Mouse (Mus musculus): Measurements from ENCODE around the gene Hspb6. TPM values are rescaled to one million over a fixed set of nuclear protein-coding genes. Genes with fewer than 3 reads are reported as not detected.

Gene Hspb6
- total and polyA plus RNA-seq, 3 experiments, result 0.79 to 6.0 (median 2.3) TPM

DNA sequence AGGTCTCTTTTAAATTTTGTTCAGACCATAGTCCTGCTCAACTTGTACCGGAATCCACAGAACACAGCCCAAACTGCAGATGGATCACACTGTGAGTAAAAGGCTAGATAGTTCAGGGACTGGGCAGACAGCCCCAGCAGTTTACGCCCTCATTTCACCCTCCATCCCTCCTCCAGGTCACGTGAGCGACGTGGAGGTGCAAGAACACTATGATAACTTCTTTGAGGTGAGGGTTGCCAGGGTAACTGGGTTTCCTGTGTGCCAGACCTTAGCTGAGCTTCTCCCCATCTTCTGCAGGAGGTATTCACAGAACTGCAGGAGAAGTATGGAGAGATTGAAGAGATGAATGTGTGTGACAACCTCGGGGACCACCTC is 11.9 kb downstream of the Hspb6 start:
- Histone ChIP-seq H3K4me1 (ENCODE audit: control insufficient read depth in 1 of 2, insufficient read depth in 2 of 2) (peaks cover 7 to 22% of the 10 kb centered on the region in 2 experiments; a peak in 3 of 4 replicates), H3K27ac (ENCODE audit: insufficient read depth, low read depth) (no peak overlapping the region), H3K9ac (ENCODE audit: insufficient read depth, low read depth) (peak overlapping the region; percentile 45; the same call in 1 of the 2 replicates), H3K36me3 (replicated peaks in 1 of 2; ENCODE audit: control insufficient read depth in 1 of 2, insufficient read depth in 1 of 2, low read length in 1 of 2) (peaks cover 34 to 53% of the 10 kb centered on the region in 2 experiments), H3K4me2 (ENCODE audit: insufficient read depth, low read depth, poor library complexity, severe bottlenecking) (peak overlapping the region; percentile 71), H3K27me3 (replicated peaks) (no peaks in the 10 kb centered on the region), H3K4me3 (replicated peaks in 1 of 3; ENCODE audit: low read depth in 2 of 3, low read length in 2 of 3, poor library complexity in 1 of 3) (peak overlapping the region; percentile 85 to 100 (median 90)), H3K9me3 (replicated peaks; ENCODE audit: low read length) (no peaks in the 10 kb centered on the region), H3K79me2 (replicated peaks; ENCODE audit: control insufficient read depth, extremely low read depth, insufficient read depth, poor library complexity, severe bottlenecking) (peaks cover 16% of the 10 kb centered on the region)
- no peak for TF ChIP-seq RAD21 (IDR thresholded peaks at IDR 0.05; ENCODE audit: low read depth, low read length)
- TF ChIP-seq SMC3 (IDR thresholded peaks at IDR 0.05; ENCODE audit: low read depth, low read length), result no peak
- no peak for TF ChIP-seq CTCF (conservative IDR thresholded peaks at IDR 0.05 in 1 of 2, IDR thresholded peaks at IDR 0.05 in 1 of 2; ENCODE audit: low read depth in 2 of 2, low read length in 2 of 2)
- TF ChIP-seq JUND (conservative IDR thresholded peaks at IDR 0.05; ENCODE audit: low read depth, low read length), result no peak
- no peak for TF ChIP-seq USF2 (conservative IDR thresholded peaks at IDR 0.05; ENCODE audit: low read depth, low read length)
- no peak for TF ChIP-seq NRF1 (IDR thresholded peaks at IDR 0.05; ENCODE audit: low read depth, low read length)
- TF ChIP-seq MEF2A (IDR thresholded peaks at IDR 0.05; ENCODE audit: borderline replicate concordance, low read depth, low read length), result no peak
- TF ChIP-seq CHD1 (IDR thresholded peaks at IDR 0.05; ENCODE audit: low read depth, low read length), result no peak
- no peak for TF ChIP-seq ZKSCAN1 (IDR thresholded peaks at IDR 0.05; ENCODE audit: borderline replicate concordance, low read depth, low read length)
- TF ChIP-seq ZC3H11A (IDR thresholded peaks at IDR 0.05; ENCODE audit: low read depth, low read length), result no peak
- no peak for TF ChIP-seq PAX5 (IDR thresholded peaks at IDR 0.05; ENCODE audit: low read length)
- no peak for TF ChIP-seq BHLHE40 (IDR thresholded peaks at IDR 0.05; ENCODE audit: low read depth, low read length)
- dilution Hi-C loops (cut with MboI; ENCODE audit: extremely low pct_ligation_motif_present, extremely low pct_unique_long_range_greater_than_20kb, low sequenced_read_pairs) (no loop called here), in situ Hi-C loops (cut with MboI; ENCODE audit: low pct_ligation_motif_present, low pct_unique_long_range_greater_than_20kb, low sequenced_read_pairs) (no loop called here)
- no peak for DNase-seq (ENCODE audit: extremely low read depth)

GRCm38 (mm10) chr7:30564970-30565571 is 13.1 kb downstream of the Hspb6 start, which contains the start of gene Igflr1:
Igflr1 (plus strand) TSS chr7:30565427.
- Histone ChIP-seq H3K4me2 (ENCODE audit: insufficient read depth, low read depth, poor library complexity, severe bottlenecking) (no peak within 1 kb of the TSS), H3K27ac (ENCODE audit: insufficient read depth, low read depth) (no peak within 1 kb of the TSS; the same call in 1 of the 2 replicates), H3K27me3 (replicated peaks) (no peaks in the 10 kb centered on the region), H3K36me3 (replicated peaks in 1 of 2; ENCODE audit: control insufficient read depth in 1 of 2, insufficient read depth in 1 of 2, low read length in 1 of 2) (peaks cover 45 to 65% of the 10 kb centered on the region in 2 experiments), H3K79me2 (replicated peaks; ENCODE audit: control insufficient read depth, extremely low read depth, insufficient read depth, poor library complexity, severe bottlenecking) (peaks cover 11% of the 10 kb centered on the region), H3K9ac (ENCODE audit: insufficient read depth, low read depth) (no peak within 1 kb of the TSS), H3K4me3 (replicated peaks in 1 of 3; ENCODE audit: low read depth in 2 of 3, low read length in 2 of 3, poor library complexity in 1 of 3) (no peak within 1 kb of the TSS), H3K9me3 (replicated peaks; ENCODE audit: low read length) (no peaks in the 10 kb centered on the region), H3K4me1 (ENCODE audit: control insufficient read depth in 1 of 2, insufficient read depth in 2 of 2) (peaks cover 7 to 19% of the 10 kb centered on the region in 2 experiments; a peak in 3 of 4 replicates)
- dilution Hi-C loops (cut with MboI; ENCODE audit: extremely low pct_ligation_motif_present, extremely low pct_unique_long_range_greater_than_20kb, low sequenced_read_pairs), result no loop called here
- in situ Hi-C loops (cut with MboI; ENCODE audit: low pct_ligation_motif_present, low pct_unique_long_range_greater_than_20kb, low sequenced_read_pairs), result no loop called here
- DNase-seq (ENCODE audit: extremely low read depth), result no peak
- TF ChIP-seq GABPA (IDR thresholded peaks at IDR 0.05; ENCODE audit: insufficient replicate concordance, low read depth, low read length) (no peak), KAT2A (IDR thresholded peaks at IDR 0.05; ENCODE audit: insufficient replicate concordance, low read length) (no peak), TBP (conservative IDR thresholded peaks at IDR 0.05; ENCODE audit: low read depth, low read length) (no peak), ZMIZ1 (IDR thresholded peaks at IDR 0.05; ENCODE audit: low read depth, low read length) (no peak), MEF2A (IDR thresholded peaks at IDR 0.05; ENCODE audit: borderline replicate concordance, low read depth, low read length) (no peak)

Measured in CH12.LX (cell line).